Mouse (Mus musculus) embryonic facial prominence, embryonic 15.5 days (tissue): ENCODE results near the gene C2. TPM values are rescaled to one million over a fixed set of nuclear protein-coding genes. Genes with fewer than 3 reads are reported as not detected.
A peak's percentile ranks its signal among the peaks of the same experiment; 100 is the strongest.

Experiments
- ATAC-seq: fragments of 200-750 bp; cut with Nextera tagmentation; 2 replicates; pipeline ENCODE4 v1.8.0; 2017; ENCODE audit warnings: low read depth, moderate TSS enrichment; ENCODE audit not compliant: insufficient number of reproducible peaks, low FRiP score, low TSS enrichment
- H3K27ac ChIP-seq: fragments of 300-500 bp; sonication (generic); replicated peaks from 2 replicates; pipeline ENCODE4 v1.5.1; 2015; ENCODE audit warnings: mild to moderate bottlenecking, inconsistent platforms
- H3K27me3 ChIP-seq: fragments of 300-500 bp; sonication (generic); 2 replicates; pipeline ENCODE4 v1.6.1; 2015; ENCODE audit warnings: inconsistent platforms
- H3K36me3 ChIP-seq: fragments of 300-500 bp; sonication (generic); 2 replicates; pipeline ENCODE4 v1.6.1; 2015; ENCODE audit warnings: mild to moderate bottlenecking, inconsistent platforms
- H3K4me1 ChIP-seq: fragments of 300-500 bp; sonication (generic); 2 replicates; pipeline ENCODE4 v1.6.1; 2015; ENCODE audit warnings: inconsistent platforms
- H3K4me2 ChIP-seq: fragments of 300-500 bp; sonication (generic); replicated peaks from 2 replicates; pipeline ENCODE4 v1.6.1; 2015; ENCODE audit warnings: mild to moderate bottlenecking, inconsistent platforms
- H3K4me3 ChIP-seq: fragments of 300-500 bp; sonication (generic); replicated peaks from 2 replicates; pipeline ENCODE4 v1.5.1; 2015; ENCODE audit warnings: mild to moderate bottlenecking, inconsistent platforms
- H3K9ac ChIP-seq: fragments of 300-500 bp; sonication (generic); 2 replicates; pipeline ENCODE4 v1.6.1; 2015; ENCODE audit warnings: inconsistent platforms
- H3K9me3 ChIP-seq: fragments of 300-500 bp; sonication (generic); replicated peaks from 2 replicates; pipeline ENCODE4 v1.6.1; 2016; ENCODE audit warnings: inconsistent platforms
- WGBS: fragments of 180-500 bp; shearing (Covaris S2); methylation state at CpG from one replicate; pipeline ENCODE4 v1.1.7; 2015; 5-methylcytosine and 5-hydroxymethylcytosine counted together
- polyA plus RNA-seq: library from polyadenylated mRNA; unstranded; fragments of >200 nt; fragmentation: Nextera tagmentation; extraction: Ambion mirVana; gene quantifications from 2 replicates; pipeline ENCODE4 v1.2.1, GENCODE M21; 2015

The C2 gene
- polyA plus RNA-seq, 1 experiment from 2014 or later, result 6.7 TPM

DNA sequence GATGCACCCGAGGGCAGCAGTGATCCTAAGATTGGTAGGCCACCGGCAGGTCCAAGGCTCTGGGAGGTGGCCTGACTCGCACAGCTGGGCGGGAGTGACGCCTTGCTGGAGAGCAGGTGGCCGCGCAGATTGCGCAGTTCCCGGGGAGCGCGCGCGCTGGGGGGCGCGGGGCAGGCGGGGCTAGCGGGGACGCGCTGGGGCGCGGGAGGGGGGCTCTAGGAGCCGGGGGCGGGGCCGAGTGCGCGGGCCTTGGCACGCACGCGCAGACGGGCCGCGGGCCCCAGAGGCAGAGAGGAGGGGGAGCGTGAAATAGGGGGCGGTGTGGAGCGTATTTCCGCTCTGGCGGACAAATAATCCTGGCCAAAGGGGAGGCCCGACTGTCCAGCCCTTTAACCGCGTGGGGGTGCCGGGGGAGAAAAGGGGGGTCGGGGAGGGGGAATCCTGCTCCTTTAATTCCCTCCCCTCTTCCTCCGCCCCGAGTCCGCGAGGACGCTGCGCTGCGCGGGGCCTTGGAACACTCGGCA, 3.9 kb downstream of the C2 start:
- H3K27ac ChIP-seq, result peak overlapping the region; percentile 91
- peaks cover 4% of the 10 kb centered on the region; the same call in 1 of the 2 replicates for H3K36me3 ChIP-seq
- ATAC-seq, result peak; percentile 90
- peak overlapping the region; percentile 87 for H3K4me2 ChIP-seq
- no peaks in the 10 kb centered on the region for H3K27me3 ChIP-seq
- WGBS, result 0% methylated on average over 29 of the region's 51 CpGs
- H3K9me3 ChIP-seq, result no peaks in the 10 kb centered on the region
- peak overlapping the region; percentile 67 for H3K9ac ChIP-seq
- H3K4me1 ChIP-seq, result peaks cover 30% of the 10 kb centered on the region
- H3K4me3 ChIP-seq, result peak overlapping the region; percentile 71

GRCm38 (mm10) chr17:34893072-34893824, 4.8 kb downstream of the C2 start:
- 74% methylated on average over 12 of the region's 12 CpGs for WGBS

DNA sequence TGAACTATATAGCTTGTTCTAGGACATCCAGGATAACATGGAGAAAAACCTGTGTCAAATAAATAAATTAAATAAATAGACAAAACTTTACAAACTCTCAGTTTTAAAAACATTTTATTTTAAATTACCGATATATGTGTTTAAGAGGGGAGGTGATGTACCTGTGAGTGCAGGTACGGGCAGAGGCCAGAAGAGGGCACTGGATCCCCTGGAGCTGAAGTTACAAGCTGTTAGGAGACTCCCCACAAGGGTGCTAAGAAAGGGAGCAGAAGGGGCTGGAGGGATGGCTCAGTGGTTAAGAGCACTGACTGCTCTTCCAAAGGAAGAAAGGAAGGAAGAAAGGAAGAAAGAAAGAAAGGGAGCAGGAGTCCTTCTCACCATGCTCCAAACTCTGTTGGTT, 6.7 kb downstream of the C2 start:
- H3K4me1 ChIP-seq, result peaks cover 16% of the 10 kb centered on the region
- WGBS, result 94% methylated on average over 2 of the region's 2 CpGs
- H3K4me3 ChIP-seq, result no peak overlapping the region
- no peak overlapping the region for H3K27ac ChIP-seq
- H3K27me3 ChIP-seq, result no peaks in the 10 kb centered on the region
- peaks cover 2% of the 10 kb centered on the region; the same call in 1 of the 2 replicates for H3K36me3 ChIP-seq
- H3K9ac ChIP-seq, result no peak overlapping the region
- no peaks in the 10 kb centered on the region for H3K9me3 ChIP-seq
- no peak for ATAC-seq
- H3K4me2 ChIP-seq, result no peak overlapping the region

More at GRCm38 (mm10) chr17:34893072-34893824, 4.8 kb downstream of the C2 start:
- ATAC-seq, result no peak
- Histone ChIP-seq H3K36me3 (peaks cover 4% of the 10 kb centered on the region; the same call in 1 of the 2 replicates), H3K27me3 (no peaks in the 10 kb centered on the region), H3K27ac (peak overlapping the region; percentile 91), H3K9ac (peak overlapping the region; percentile 35; the same call in 1 of the 2 replicates), H3K9me3 (no peaks in the 10 kb centered on the region), H3K4me1 (peaks cover 30% of the 10 kb centered on the region), H3K4me3 (peak overlapping the region; percentile 71), H3K4me2 (peak overlapping the region; percentile 87)

DNA sequence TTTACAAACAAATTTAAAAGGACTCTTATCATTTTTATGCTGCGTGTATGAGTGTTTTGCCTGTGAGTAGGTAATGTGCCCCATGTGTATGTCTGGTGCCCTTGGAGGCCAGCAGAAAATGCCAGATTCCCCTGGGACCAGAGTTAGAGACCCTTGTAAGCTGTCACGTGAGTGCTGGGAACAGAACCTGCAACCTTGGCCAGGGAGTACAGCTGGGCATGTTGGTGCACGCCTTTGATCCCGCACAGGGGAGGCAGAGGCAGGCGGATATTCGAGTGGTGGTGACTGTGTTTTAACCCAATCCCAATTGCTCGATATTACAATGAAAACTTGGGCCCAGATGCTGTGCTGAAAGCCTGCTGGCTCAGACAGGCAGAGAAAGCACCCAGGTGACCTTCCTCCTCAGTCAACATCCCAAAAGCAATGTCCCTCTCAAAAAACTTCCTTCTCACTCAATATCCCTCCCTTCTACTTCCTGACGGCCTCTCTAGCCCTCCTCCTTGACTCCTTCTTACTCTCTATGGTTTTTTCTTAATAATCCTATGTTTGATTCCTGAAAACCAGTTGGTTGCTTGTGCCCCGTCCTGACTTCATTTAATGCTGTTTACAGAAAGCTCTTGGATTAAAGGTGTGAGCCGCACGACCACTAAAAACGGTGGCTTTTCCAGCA, 7.9 kb downstream of the C2 start:
- H3K4me1 ChIP-seq, result peaks cover 4% of the 10 kb centered on the region
- H3K27ac ChIP-seq, result no peak overlapping the region
- no peak overlapping the region for H3K4me3 ChIP-seq
- no peak overlapping the region for H3K4me2 ChIP-seq
- no peak for ATAC-seq
- no peaks in the 10 kb centered on the region for H3K36me3 ChIP-seq
- no peak overlapping the region for H3K9ac ChIP-seq
- H3K9me3 ChIP-seq, result no peaks in the 10 kb centered on the region
- WGBS, result 81% methylated on average over 12 of the region's 12 CpGs
- no peaks in the 10 kb centered on the region for H3K27me3 ChIP-seq

GRCm38 (mm10) chr17:34887942-34888341, 10.1 kb downstream of the C2 start:
- Histone ChIP-seq H3K9me3 (no peaks in the 10 kb centered on the region), H3K9ac (no peak overlapping the region), H3K36me3 (no peaks in the 10 kb centered on the region), H3K4me3 (no peak overlapping the region), H3K27ac (no peak overlapping the region), H3K4me2 (no peak overlapping the region), H3K27me3 (no peaks in the 10 kb centered on the region), H3K4me1 (0 out of 2 replicates have a peak, but pooled peaks cover 15% of the 10 kb centered on the region)
- ATAC-seq, result no peak
- WGBS, result 83% methylated on average over 5 of the region's 5 CpGs

DNA sequence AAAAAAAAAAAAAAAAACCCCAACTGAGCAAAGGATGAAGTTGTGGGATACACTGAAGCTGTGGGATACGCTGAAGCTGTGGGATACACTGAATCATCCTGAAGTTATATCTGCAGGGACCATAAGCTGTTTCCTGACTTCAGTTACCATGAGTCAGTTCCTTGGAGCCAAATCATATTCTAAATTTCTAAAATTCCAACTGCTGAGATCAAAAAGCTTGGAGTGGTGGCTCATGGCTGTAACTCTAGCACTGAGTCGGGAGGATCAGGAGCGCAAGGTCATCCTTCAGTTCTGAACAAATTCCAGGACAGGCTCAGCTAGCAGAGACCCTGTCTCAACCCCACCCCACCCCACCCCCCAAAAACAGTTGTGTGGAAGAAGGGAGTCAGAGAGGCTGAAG, 12.4 kb downstream of the C2 start:
- Histone ChIP-seq H3K9ac (no peak overlapping the region), H3K27me3 (no peaks in the 10 kb centered on the region), H3K36me3 (no peaks in the 10 kb centered on the region), H3K4me2 (no peak overlapping the region), H3K27ac (no peak overlapping the region), H3K4me1 (peaks cover 24% of the 10 kb centered on the region), H3K4me3 (no peak overlapping the region), H3K9me3 (no peaks in the 10 kb centered on the region)
- no peak for ATAC-seq
- WGBS, result 49% methylated on average over 3 of the region's 3 CpGs

GRCm38 (mm10) chr17:34884704-34885103, 13.4 kb downstream of the C2 start:
- H3K9me3 ChIP-seq, result no peaks in the 10 kb centered on the region
- peaks cover 26% of the 10 kb centered on the region for H3K4me1 ChIP-seq
- no peaks in the 10 kb centered on the region for H3K36me3 ChIP-seq
- H3K4me3 ChIP-seq, result no peak overlapping the region
- H3K4me2 ChIP-seq, result no peak overlapping the region
- H3K9ac ChIP-seq, result no peak overlapping the region
- H3K27ac ChIP-seq, result no peak overlapping the region
- 82% methylated on average over 6 of the region's 6 CpGs for WGBS
- no peaks in the 10 kb centered on the region for H3K27me3 ChIP-seq
- no peak for ATAC-seq

DNA sequence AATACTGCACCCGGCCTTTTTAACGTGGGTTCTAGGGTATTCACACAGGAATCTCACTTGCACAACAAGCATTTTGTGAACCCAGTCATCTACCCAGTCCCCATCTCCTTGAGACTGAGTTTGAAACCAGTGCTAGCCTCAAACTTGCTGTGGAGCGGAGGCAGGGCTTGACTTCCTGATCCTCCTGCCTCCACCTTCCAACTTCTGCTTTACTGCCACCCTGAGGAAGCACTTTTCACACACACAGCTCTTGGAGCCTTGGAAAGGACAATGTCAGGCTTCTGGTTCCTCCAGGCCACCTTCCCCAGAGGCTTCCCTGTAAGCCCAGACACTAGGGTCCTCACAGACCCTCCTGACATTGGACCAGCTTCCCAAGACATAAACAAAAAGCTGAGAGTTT, 14.7 kb downstream of the C2 start:
- H3K27me3 ChIP-seq, result no peaks in the 10 kb centered on the region
- H3K36me3 ChIP-seq, result no peaks in the 10 kb centered on the region
- 64% methylated on average over 3 of the region's 3 CpGs for WGBS
- H3K4me1 ChIP-seq, result peaks cover 27% of the 10 kb centered on the region
- H3K4me3 ChIP-seq, result no peak overlapping the region
- no peak overlapping the region; the same call in 1 of the 2 replicates for H3K27ac ChIP-seq
- no peak for ATAC-seq
- no peaks in the 10 kb centered on the region for H3K9me3 ChIP-seq
- no peak overlapping the region for H3K4me2 ChIP-seq
- H3K9ac ChIP-seq, result no peak overlapping the region

GRCm38 (mm10) chr17:34881683-34882310, 16.3 kb downstream of the C2 start, which contains the start of gene Gm20547:
TSS of gene Gm20547 (minus strand) at chr17:34882042.
- 7% methylated on average over 15 of the region's 15 CpGs for WGBS
- Histone ChIP-seq H3K36me3 (no peaks in the 10 kb centered on the region), H3K4me3 (peak within 1 kb of the TSS; percentile 13), H3K9me3 (no peaks in the 10 kb centered on the region), H3K4me2 (peak within 1 kb of the TSS; percentile 42), H3K9ac (no peak within 1 kb of the TSS), H3K27me3 (no peaks in the 10 kb centered on the region), H3K4me1 (peaks cover 27% of the 10 kb centered on the region), H3K27ac (no peak within 1 kb of the TSS)
- no peak for ATAC-seq

- peaks cover 27% of the 10 kb centered on the region for H3K4me1 ChIP-seq
- no peak overlapping the region for H3K4me2 ChIP-seq
- H3K27me3 ChIP-seq, result no peaks in the 10 kb centered on the region
- H3K4me3 ChIP-seq, result no peak overlapping the region
- no peak for ATAC-seq
- no peaks in the 10 kb centered on the region for H3K36me3 ChIP-seq
- H3K9ac ChIP-seq, result no peak overlapping the region
- H3K27ac ChIP-seq, result no peak overlapping the region
- no peaks in the 10 kb centered on the region for H3K9me3 ChIP-seq
These were observed 16.9 kb downstream of the C2 start for GRCm38 (mm10) chr17:34881166-34881565.

GRCm38 (mm10) chr17:34879336-34879879, 18.7 kb downstream of the C2 start, which contains the start of gene Zbtb12:
TSS of gene Zbtb12 (plus strand) at chr17:34879483.
- Histone ChIP-seq H3K9me3 (no peaks in the 10 kb centered on the region), H3K4me2 (no peak within 1 kb of the TSS), H3K9ac (no peak within 1 kb of the TSS), H3K27ac (no peak within 1 kb of the TSS), H3K4me3 (no peak within 1 kb of the TSS), H3K4me1 (peaks cover 25% of the 10 kb centered on the region), H3K36me3 (no peaks in the 10 kb centered on the region), H3K27me3 (no peaks in the 10 kb centered on the region)
- no peak for ATAC-seq
- WGBS, result 44% methylated on average over 11 of the region's 11 CpGs
